Mouse (Mus musculus) stomach, embryonic 16.5 days (tissue): ENCODE measurements around the gene Maml2. TPM values are rescaled to one million over a fixed set of nuclear protein-coding genes. Genes with fewer than 3 reads are reported as not detected.

Experiments
- ATAC-seq: fragments of 200-750 bp; cut with Nextera tagmentation; 2 replicates; pipeline ENCODE4 v1.8.0; 2017; ENCODE audit warnings: moderate number of reproducible peaks, moderate TSS enrichment; ENCODE audit not compliant: insufficient read depth, low FRiP score
- H3K27ac ChIP-seq: fragments of 300-500 bp; sonication (generic); 2 replicates; pipeline ENCODE4 v1.5.1; 2014; ENCODE audit warnings: low read length
- H3K27me3 ChIP-seq: fragments of 300-500 bp; sonication (generic); 2 replicates; pipeline ENCODE4 v1.6.1; 2014; ENCODE audit warnings: low read length, control low read depth, mixed read lengths; ENCODE audit not compliant: control insufficient read depth, insufficient read depth
- H3K36me3 ChIP-seq: fragments of 300-500 bp; sonication (generic); 2 replicates; pipeline ENCODE4 v1.6.1; 2014; ENCODE audit warnings: low read length; ENCODE audit not compliant: control insufficient read depth, insufficient read depth
- H3K4me1 ChIP-seq: fragments of 300-500 bp; sonication (generic); 2 replicates; pipeline ENCODE4 v1.6.1; 2014; ENCODE audit warnings: low read length, control low read depth, mixed read lengths; ENCODE audit not compliant: control insufficient read depth, insufficient read depth
- H3K4me2 ChIP-seq: fragments of 300-500 bp; sonication (generic); 2 replicates; pipeline ENCODE4 v1.6.1; 2014; ENCODE audit warnings: low read depth, low read length, mixed read lengths
- H3K4me3 ChIP-seq: fragments of 300-500 bp; sonication (generic); replicated peaks from 2 replicates; pipeline ENCODE4 v1.5.1; 2014; ENCODE audit warnings: mild to moderate bottlenecking, low read length
- H3K9ac ChIP-seq: fragments of 300-500 bp; sonication (generic); 2 replicates; pipeline ENCODE4 v1.6.1; 2014; ENCODE audit warnings: low read length
- H3K9me3 ChIP-seq: fragments of 300-500 bp; sonication (generic); replicated peaks from 2 replicates; pipeline ENCODE4 v1.6.1; 2016; ENCODE audit warnings: low read length, control low read depth; ENCODE audit not compliant: control insufficient read depth
- WGBS: fragments of 180-500 bp; shearing (Covaris S2); extraction: QIAGEN DNeasy Blood & Tissue Kit; methylation state at CpG from one replicate; pipeline ENCODE4 v1.1.7; 2014; 5-methylcytosine and 5-hydroxymethylcytosine counted together
- polyA plus RNA-seq: library from polyadenylated mRNA; unstranded; fragments of >200 nt; fragmentation: Nextera tagmentation; extraction: Ambion mirVana; gene quantifications from 2 replicates; pipeline ENCODE4 v1.2.1, GENCODE M21; 2015

Maml2 gene
- polyA plus RNA-seq, 1 experiment from 2014 or later = 8.9 TPM

GRCm38 (mm10) chr9:13455231-13455630, 157.5 kb downstream of the Maml2 start:
- peak overlapping the region; percentile 46; the same call in 1 of the 2 replicates for H3K27ac ChIP-seq

GRCm38 (mm10) chr9:13457774-13458173, 160.0 kb downstream of the Maml2 start:
- H3K9ac ChIP-seq = no peak overlapping the region
- H3K36me3 ChIP-seq = no peaks in the 10 kb centered on the region
- no peaks in the 10 kb centered on the region for H3K27me3 ChIP-seq
- no peak for ATAC-seq
- WGBS = 84% methylated on average over 6 of the region's 6 CpGs
- H3K4me1 ChIP-seq = 0 out of 2 replicates have a peak, but pooled peaks cover 12% of the 10 kb centered on the region
- no peak overlapping the region for H3K4me2 ChIP-seq
- H3K9me3 ChIP-seq = no peaks in the 10 kb centered on the region
- no peak overlapping the region for H3K27ac ChIP-seq
- no peak overlapping the region for H3K4me3 ChIP-seq

More at GRCm38 (mm10) chr9:13455231-13455630, 157.5 kb downstream of the Maml2 start:
- WGBS = 33% methylated on average over 1 of the region's 1 CpGs
- Histone ChIP-seq H3K9ac (no peak overlapping the region), H3K4me2 (no peak overlapping the region), H3K9me3 (no peaks in the 10 kb centered on the region), H3K36me3 (no peaks in the 10 kb centered on the region), H3K4me3 (no peak overlapping the region), H3K27me3 (no peaks in the 10 kb centered on the region), H3K4me1 (0 out of 2 replicates have a peak, but pooled peaks cover 12% of the 10 kb centered on the region)
- no peak for ATAC-seq

GRCm38 (mm10) chr9:13459371-13459770, 161.6 kb downstream of the Maml2 start:
- Histone ChIP-seq H3K27ac (no peak overlapping the region), H3K36me3 (no peaks in the 10 kb centered on the region), H3K27me3 (no peaks in the 10 kb centered on the region), H3K4me1 (0 out of 2 replicates have a peak, but pooled peaks cover 12% of the 10 kb centered on the region), H3K4me3 (no peak overlapping the region), H3K9me3 (no peaks in the 10 kb centered on the region), H3K4me2 (no peak overlapping the region), H3K9ac (no peak overlapping the region)
- WGBS = 40% methylated on average over 1 of the region's 1 CpGs
- no peak for ATAC-seq

GRCm38 (mm10) chr9:13460012-13460411, 162.3 kb downstream of the Maml2 start:
- Histone ChIP-seq H3K4me3 (no peak overlapping the region), H3K4me1 (0 out of 2 replicates have a peak, but pooled peaks cover 8% of the 10 kb centered on the region), H3K4me2 (no peak overlapping the region), H3K9ac (no peak overlapping the region), H3K27me3 (no peaks in the 10 kb centered on the region), H3K36me3 (no peaks in the 10 kb centered on the region), H3K27ac (no peak overlapping the region), H3K9me3 (no peaks in the 10 kb centered on the region)
- ATAC-seq = no peak
- 86% methylated on average over 3 of the region's 3 CpGs for whole genome bisulfite sequencing

GRCm38 (mm10) chr9:13460926-13461325, 163.2 kb downstream of the Maml2 start:
- no peak overlapping the region for H3K9ac ChIP-seq
- H3K4me2 ChIP-seq = no peak overlapping the region
- H3K27ac ChIP-seq = no peak overlapping the region
- no peak overlapping the region for H3K4me3 ChIP-seq
- no peaks in the 10 kb centered on the region for H3K27me3 ChIP-seq
- ATAC-seq = no peak
- 0 out of 2 replicates have a peak, but pooled peaks cover 4% of the 10 kb centered on the region for H3K4me1 ChIP-seq
- WGBS = 88% methylated on average over 1 of the region's 1 CpGs
- H3K36me3 ChIP-seq = no peaks in the 10 kb centered on the region
- H3K9me3 ChIP-seq = no peaks in the 10 kb centered on the region

- Histone ChIP-seq H3K27ac (no peak overlapping the region), H3K4me1 (peaks cover 6% of the 10 kb centered on the region; the same call in 1 of the 2 replicates), H3K9ac (no peak overlapping the region), H3K9me3 (no peaks in the 10 kb centered on the region), H3K36me3 (no peaks in the 10 kb centered on the region), H3K4me2 (no peak overlapping the region), H3K4me3 (no peak overlapping the region), H3K27me3 (no peaks in the 10 kb centered on the region)
- no peak for ATAC-seq
- WGBS = 57% methylated on average over 4 of the region's 4 CpGs
These were observed 167.7 kb downstream of the Maml2 start for GRCm38 (mm10) chr9:13465358-13466020.

GRCm38 (mm10) chr9:13466351-13466750, 168.6 kb downstream of the Maml2 start:
- ATAC-seq = no peak
- no peak overlapping the region for H3K4me3 ChIP-seq
- H3K4me1 ChIP-seq = peaks cover 6% of the 10 kb centered on the region; the same call in 1 of the 2 replicates
- H3K9ac ChIP-seq = no peak overlapping the region
- WGBS = 73% methylated on average over 4 of the region's 4 CpGs
- no peak overlapping the region for H3K27ac ChIP-seq
- no peaks in the 10 kb centered on the region for H3K27me3 ChIP-seq
- H3K9me3 ChIP-seq = no peaks in the 10 kb centered on the region
- no peaks in the 10 kb centered on the region for H3K36me3 ChIP-seq
- H3K4me2 ChIP-seq = no peak overlapping the region

GRCm38 (mm10) chr9:13466816-13467215, 169.1 kb downstream of the Maml2 start:
- H3K9me3 ChIP-seq = no peaks in the 10 kb centered on the region
- H3K4me3 ChIP-seq = no peak overlapping the region
- no peak overlapping the region for H3K9ac ChIP-seq
- H3K27ac ChIP-seq = no peak overlapping the region
- H3K27me3 ChIP-seq = no peaks in the 10 kb centered on the region
- H3K4me1 ChIP-seq = peaks cover 6% of the 10 kb centered on the region; the same call in 1 of the 2 replicates
- no peaks in the 10 kb centered on the region for H3K36me3 ChIP-seq
- no peak overlapping the region for H3K4me2 ChIP-seq
- no peak for ATAC-seq
- 80% methylated on average over 10 of the region's 10 CpGs for WGBS

GRCm38 (mm10) chr9:13467745-13468144, 170.0 kb downstream of the Maml2 start:
- Histone ChIP-seq H3K4me3 (no peak overlapping the region), H3K4me1 (peaks cover 6% of the 10 kb centered on the region; the same call in 1 of the 2 replicates), H3K27me3 (no peaks in the 10 kb centered on the region), H3K9ac (no peak overlapping the region), H3K9me3 (no peaks in the 10 kb centered on the region), H3K27ac (no peak overlapping the region), H3K4me2 (no peak overlapping the region), H3K36me3 (no peaks in the 10 kb centered on the region)
- WGBS = 82% methylated on average over 7 of the region's 7 CpGs
- no peak for ATAC-seq
